Mouse (Mus musculus) myocyte (in vitro differentiated cells): ENCODE results near the gene Wfdc16. TPM values are rescaled to one million over a fixed set of nuclear protein-coding genes. Genes with fewer than 3 reads are reported as not detected.

Source experiments
- H3K27me3 ChIP-seq: one replicate; pipeline ENCODE4 v1.6.1; 2011; ENCODE audit not compliant: control insufficient read depth, insufficient read depth, insufficient read length
- H3K36me3 ChIP-seq: one replicate; pipeline ENCODE4 v1.6.1; 2011; ENCODE audit not compliant: control insufficient read depth, insufficient read depth
- H3K4me2 ChIP-seq: one replicate; pipeline ENCODE4 v1.6.1; 2011; ENCODE audit warnings: low read depth, control low read depth
- H3K4me3 ChIP-seq: one replicate; pipeline ENCODE4 v1.5.1; 2011; ENCODE audit warnings: mild to moderate bottlenecking, control low read depth, moderate library complexity
- H3K79me2 ChIP-seq: one replicate; pipeline ENCODE4 v1.6.1; 2011; ENCODE audit not compliant: control insufficient read depth, insufficient read depth
- H3ac ChIP-seq: one replicate; pipeline ENCODE4 v1.6.1; 2011; ENCODE audit not compliant: control insufficient read depth, insufficient read length
- CEBPB ChIP-seq: IDR thresholded peaks from 2 replicates; pipeline ENCODE4 v1.6.1; 2011; ENCODE audit warnings: mild to moderate bottlenecking, moderate library complexity; ENCODE audit not compliant: poor library complexity, insufficient read depth, severe bottlenecking
- E2F4 ChIP-seq: IDR thresholded peaks from one replicate; pipeline ENCODE4 v1.6.1; 2011; ENCODE audit warnings: mild to moderate bottlenecking, control low read depth, moderate library complexity; ENCODE audit not compliant: insufficient read depth
- MAX ChIP-seq: IDR thresholded peaks from one replicate; pipeline ENCODE4 v1.6.1; 2011; ENCODE audit warnings: low read depth, mild to moderate bottlenecking, control low read depth
- MYOD1 ChIP-seq, 3 experiments: IDR thresholded peaks; one replicate each; pipeline ENCODE4 v1.6.1; 2011; ENCODE audit warnings: control low read depth in 2 of 3, low read depth in 2 of 3, mild to moderate bottlenecking in 2 of 3, moderate library complexity in 1 of 3; ENCODE audit not compliant: insufficient read length in 2 of 3, control insufficient read depth in 1 of 3
- MYOG ChIP-seq, 3 experiments: IDR thresholded peaks; one replicate each; pipeline ENCODE4 v1.6.1; 2011; ENCODE audit warnings: control low read depth in 2 of 3, low read depth in 2 of 3, mild to moderate bottlenecking in 2 of 3; ENCODE audit not compliant: insufficient read length in 2 of 3, control insufficient read depth in 1 of 3, insufficient read depth in 1 of 3
- POLR2A ChIP-seq: IDR thresholded peaks from one replicate; pipeline ENCODE4 v1.6.1; 2011; ENCODE audit warnings: low read depth, mild to moderate bottlenecking, control low read depth, moderate library complexity; ENCODE audit not compliant: insufficient read length
- POLR2AphosphoS2 ChIP-seq: IDR thresholded peaks from one replicate; pipeline ENCODE4 v1.6.1; 2011; ENCODE audit warnings: low read depth, control low read depth; ENCODE audit not compliant: insufficient read length
- REST ChIP-seq: IDR thresholded peaks from one replicate; pipeline ENCODE4 v1.6.1; 2011; ENCODE audit warnings: mild to moderate bottlenecking, control low read depth, moderate library complexity; ENCODE audit not compliant: insufficient read depth, insufficient read length
- SRF ChIP-seq: IDR thresholded peaks from one replicate; pipeline ENCODE4 v1.6.1; 2011; ENCODE audit warnings: low read depth; ENCODE audit not compliant: control insufficient read depth, insufficient read length
- TCF12 ChIP-seq: IDR thresholded peaks from one replicate; pipeline ENCODE4 v1.6.1; 2011; ENCODE audit warnings: mild to moderate bottlenecking, control low read depth; ENCODE audit not compliant: poor library complexity, insufficient read depth, severe bottlenecking
- TCF3 ChIP-seq: IDR thresholded peaks from one replicate; pipeline ENCODE4 v1.6.1; 2011; ENCODE audit warnings: low read depth, control low read depth; ENCODE audit not compliant: insufficient read length
- USF1 ChIP-seq: IDR thresholded peaks from one replicate; pipeline ENCODE4 v1.6.1; 2011; ENCODE audit warnings: low read depth, mild to moderate bottlenecking, control low read depth, moderate library complexity
- polyA plus RNA-seq: library from polyadenylated mRNA; unstranded; fragments of >200 nt; fragmentation: generic; extraction: Trizol; gene quantifications from one replicate; pipeline ENCODE4 v1.2.1, GENCODE M21; 2012; ENCODE audit warnings: missing spikeins

Wfdc16 gene
- polyA plus RNA-seq, 1 experiment: not detected

GRCm38 (mm10) chr2:164676103-164676502, 37.5 kb upstream of the Wfdc16 start:
- no peak for TF ChIP-seq POLR2AphosphoS2

GRCm38 (mm10) chr2:164673987-164674386, 35.4 kb upstream of the Wfdc16 start, which contains the start of gene Wfdc11:
TSS of gene Wfdc11 (minus strand) at chr2:164674087.
- no peak for TF ChIP-seq USF1
- no peaks in the 10 kb centered on the region for H3K79me2 ChIP-seq
- no peak within 1 kb of the TSS for H3K4me2 ChIP-seq
- no peak within 1 kb of the TSS for H3K4me3 ChIP-seq
- no peak within 1 kb of the TSS for H3ac ChIP-seq
- no peaks in the 10 kb centered on the region for H3K36me3 ChIP-seq
- no peaks in the 10 kb centered on the region for H3K27me3 ChIP-seq

More at GRCm38 (mm10) chr2:164676103-164676502, 37.5 kb upstream of the Wfdc16 start:
- H3K4me3 ChIP-seq: no peak overlapping the region
- H3K79me2 ChIP-seq: no peaks in the 10 kb centered on the region
- no peaks in the 10 kb centered on the region for H3K36me3 ChIP-seq
- no peak overlapping the region for H3K4me2 ChIP-seq
- H3K27me3 ChIP-seq: no peaks in the 10 kb centered on the region
- H3ac ChIP-seq: no peak overlapping the region

- H3K79me2 ChIP-seq: no peaks in the 10 kb centered on the region
- TF ChIP-seq TCF3 (peak; percentile 56), POLR2A (no peak), MYOG (IDR thresholded peaks at IDR 0.05; ENCODE audit: control insufficient read depth in 1 of 3, insufficient read depth in 1 of 3, insufficient read length in 2 of 3, low read depth in 2 of 3) (peak in 2 of 3 experiments; percentile 55 to 83), MYOD1 (IDR thresholded peaks at IDR 0.05; ENCODE audit: control insufficient read depth in 1 of 3, insufficient read length in 2 of 3, low read depth in 2 of 3) (peak in 1 of 3 experiments; percentile 80)
- H3K4me2 ChIP-seq: no peak overlapping the region
- no peak overlapping the region for H3K4me3 ChIP-seq
- no peaks in the 10 kb centered on the region for H3K36me3 ChIP-seq
- no peaks in the 10 kb centered on the region for H3K27me3 ChIP-seq
- no peak overlapping the region for H3ac ChIP-seq
Observed at GRCm38 (mm10) chr2:164670938-164671337, 32.3 kb upstream of the Wfdc16 start.

- Histone ChIP-seq H3ac (no peak overlapping the region), H3K4me3 (no peak overlapping the region), H3K36me3 (no peaks in the 10 kb centered on the region), H3K79me2 (no peaks in the 10 kb centered on the region), H3K4me2 (no peak overlapping the region), H3K27me3 (peaks cover 2% of the 10 kb centered on the region)
- no peak for TF ChIP-seq REST
- TF ChIP-seq TCF3: no peak
- TF ChIP-seq POLR2A: no peak
- no peak for TF ChIP-seq SRF
- TF ChIP-seq TCF12: no peak
- no peak for TF ChIP-seq MAX
- TF ChIP-seq CEBPB: no peak
- no peak for TF ChIP-seq MYOD1 (IDR thresholded peaks at IDR 0.05; ENCODE audit: control insufficient read depth in 1 of 3, insufficient read length in 2 of 3, low read depth in 2 of 3)
- no peak for TF ChIP-seq POLR2AphosphoS2
- no peak for TF ChIP-seq USF1
- no peak for TF ChIP-seq E2F4
- no peak for TF ChIP-seq MYOG (IDR thresholded peaks at IDR 0.05; ENCODE audit: control insufficient read depth in 1 of 3, insufficient read depth in 1 of 3, insufficient read length in 2 of 3, low read depth in 2 of 3)
Observed at GRCm38 (mm10) chr2:164670261-164670660, 31.7 kb upstream of the Wfdc16 start.

GRCm38 (mm10) chr2:164664851-164665250, 26.3 kb upstream of the Wfdc16 start:
- H3ac ChIP-seq: no peak overlapping the region
- no peak overlapping the region for H3K4me2 ChIP-seq
- no peak for TF ChIP-seq POLR2A
- no peaks in the 10 kb centered on the region for H3K36me3 ChIP-seq
- no peaks in the 10 kb centered on the region for H3K79me2 ChIP-seq
- peaks cover 5% of the 10 kb centered on the region for H3K27me3 ChIP-seq
- no peak overlapping the region for H3K4me3 ChIP-seq

- Histone ChIP-seq H3K36me3 (no peaks in the 10 kb centered on the region), H3K27me3 (peaks cover 25% of the 10 kb centered on the region), H3K79me2 (no peaks in the 10 kb centered on the region), H3ac (no peak within 1 kb of the TSS), H3K4me2 (no peak within 1 kb of the TSS), H3K4me3 (no peak within 1 kb of the TSS)
- TF ChIP-seq POLR2A: no peak
- no peak for TF ChIP-seq REST
- no peak for TF ChIP-seq TCF12
- TF ChIP-seq E2F4: no peak
- TF ChIP-seq MYOD1 (IDR thresholded peaks at IDR 0.05; ENCODE audit: control insufficient read depth in 1 of 3, insufficient read length in 2 of 3, low read depth in 2 of 3): no peak
- no peak for TF ChIP-seq POLR2AphosphoS2
Observed at GRCm38 (mm10) chr2:164656483-164656882, 17.9 kb upstream of the Wfdc16 start, which contains the start of gene Wfdc9. TSS of gene Wfdc9 (minus strand) at chr2:164656583.
